Mouse (Mus musculus): ENCODE data around the gene Fgfr3. TPM values are rescaled to one million over a fixed set of nuclear protein-coding genes. Genes with fewer than 3 reads are reported as not detected.

Gene Fgfr3
- 61.8 and 68.0 TPM in 2 replicates for polyA plus RNA-seq (2014; fragmentation: Nextera tagmentation; extraction: Ambion mirVana)

DNA sequence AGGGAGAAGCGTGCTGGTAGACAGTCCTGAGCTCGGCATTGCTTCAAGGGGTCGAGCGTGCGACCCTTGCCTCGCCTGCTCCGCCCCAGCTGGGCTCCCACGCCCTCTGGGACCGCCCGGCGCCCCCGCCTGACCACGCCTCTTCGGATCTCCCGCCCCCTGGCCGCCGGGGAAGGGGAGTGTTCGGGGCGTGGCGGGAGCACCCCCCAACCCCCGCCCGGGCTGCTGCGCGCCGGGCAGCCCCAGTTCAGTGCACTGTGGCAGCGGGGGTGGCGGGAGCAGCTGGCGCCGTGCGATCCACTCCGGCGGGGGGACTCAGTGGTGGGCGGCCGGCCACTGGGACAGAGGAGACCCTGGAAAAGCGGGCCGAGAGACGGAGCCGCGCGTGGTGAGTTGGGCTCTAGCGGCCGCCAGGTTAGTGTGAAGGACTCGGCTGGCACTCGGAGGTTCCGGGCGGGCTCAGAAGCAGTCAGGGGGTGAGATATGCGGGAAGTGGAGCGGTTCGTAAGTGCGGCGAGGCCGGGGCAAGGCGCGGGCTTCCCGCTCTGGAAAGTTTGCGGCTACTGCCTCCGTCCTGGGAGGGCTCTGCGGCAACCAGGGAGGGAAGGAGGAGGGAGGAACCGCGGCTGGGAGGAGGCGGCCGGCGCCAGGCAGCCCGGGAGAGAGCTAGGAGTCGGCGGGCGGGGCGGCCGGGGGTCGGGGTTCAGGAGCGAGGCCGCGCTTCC, at the start of gene Fgfr3:
Fgfr3 (plus strand) TSS at position 134 of the 725 bp plus-strand sequence.
- peaks cover 65% of the 10 kb centered on the region for H3K4me1 ChIP-seq (ENCODE audit: control insufficient read depth, insufficient read depth, low read length)
- ATAC-seq (ENCODE audit: low FRiP score): peak; percentile 73
- peak within 1 kb of the TSS; percentile 88 for H3K4me3 ChIP-seq (ENCODE audit: low read depth, low read length)
- peak within 1 kb of the TSS; percentile 97 for H3K9ac ChIP-seq (ENCODE audit: low read length)
- H3K4me2 ChIP-seq: peak within 1 kb of the TSS; percentile 88
- WGBS: under 1% methylated on average over 71 of the region's 73 CpGs
- H3K27ac ChIP-seq (ENCODE audit: low read depth, low read length): peak within 1 kb of the TSS; percentile 91
- H3K27me3 ChIP-seq (ENCODE audit: control insufficient read depth, insufficient read depth, low read length): peaks cover 43% of the 10 kb centered on the region; the same call in 1 of the 2 replicates
- peak; percentile 97 for DNase-seq (ENCODE audit: low spot score, missing footprints)
- H3K36me3 ChIP-seq (ENCODE audit: control insufficient read depth, insufficient read depth, low read length): no peaks in the 10 kb centered on the region
- H3K9me3 ChIP-seq (ENCODE audit: control insufficient read depth, low read length): no peaks in the 10 kb centered on the region

DNA sequence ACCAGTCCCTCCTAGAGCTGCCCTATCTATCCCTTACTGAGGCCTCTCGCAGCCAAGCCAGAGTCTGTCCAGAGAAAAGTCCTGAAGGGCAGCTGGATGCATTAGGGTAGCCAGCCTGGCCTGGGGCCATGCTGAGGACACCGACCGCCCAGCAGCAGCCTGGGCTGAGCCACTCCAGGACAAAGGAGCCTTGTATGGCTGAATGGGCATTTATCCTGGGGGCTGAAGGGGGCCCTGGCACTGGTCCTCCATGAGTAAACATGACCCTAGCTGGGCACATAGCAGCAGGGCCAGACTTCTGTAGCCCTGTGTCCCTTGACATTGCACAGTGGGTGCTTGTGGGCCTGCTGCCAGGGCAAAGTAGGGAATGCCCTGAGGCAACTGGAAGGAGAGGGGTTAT, 47.0 kb upstream of the Fgfr3 start:
- no peak overlapping the region for H3K4me3 ChIP-seq (ENCODE audit: low read depth, low read length)
- 88% methylated on average over 3 of the region's 3 CpGs for WGBS
- no peak for ATAC-seq (ENCODE audit: low FRiP score)

GRCm38 (mm10) chr5:33675964-33676363, 45.5 kb upstream of the Fgfr3 start:
- Histone ChIP-seq H3K9me3 (ENCODE audit: control insufficient read depth, low read length) (no peaks in the 10 kb centered on the region), H3K27ac (ENCODE audit: low read depth, low read length) (no peak overlapping the region), H3K27me3 (ENCODE audit: control insufficient read depth, insufficient read depth, low read length) (no peaks in the 10 kb centered on the region), H3K9ac (ENCODE audit: low read length) (no peak overlapping the region), H3K36me3 (ENCODE audit: control insufficient read depth, insufficient read depth, low read length) (peaks cover 11% of the 10 kb centered on the region), H3K4me1 (ENCODE audit: control insufficient read depth, insufficient read depth, low read length) (no peaks in the 10 kb centered on the region), H3K4me3 (ENCODE audit: low read depth, low read length) (no peak overlapping the region), H3K4me2 (no peak overlapping the region)
- WGBS: 0% methylated on average over 1 of the region's 1 CpGs
- DNase-seq (ENCODE audit: low spot score, missing footprints) (peak; percentile 94), ATAC-seq (ENCODE audit: low FRiP score) (peak; percentile 55; the same call in 1 of the 2 replicates)

More for the DNA sequence above, 47.0 kb upstream of the Fgfr3 start:
- Histone ChIP-seq H3K9ac (ENCODE audit: low read length) (no peak overlapping the region), H3K27ac (ENCODE audit: low read depth, low read length) (peak overlapping the region; percentile 12; the same call in 1 of the 2 replicates), H3K4me2 (no peak overlapping the region), H3K27me3 (ENCODE audit: control insufficient read depth, insufficient read depth, low read length) (no peaks in the 10 kb centered on the region), H3K4me1 (ENCODE audit: control insufficient read depth, insufficient read depth, low read length) (no peaks in the 10 kb centered on the region), H3K36me3 (ENCODE audit: control insufficient read depth, insufficient read depth, low read length) (peaks cover 16% of the 10 kb centered on the region), H3K9me3 (ENCODE audit: control insufficient read depth, low read length) (no peaks in the 10 kb centered on the region)
- no peak for DNase-seq (ENCODE audit: low spot score, missing footprints)

DNA sequence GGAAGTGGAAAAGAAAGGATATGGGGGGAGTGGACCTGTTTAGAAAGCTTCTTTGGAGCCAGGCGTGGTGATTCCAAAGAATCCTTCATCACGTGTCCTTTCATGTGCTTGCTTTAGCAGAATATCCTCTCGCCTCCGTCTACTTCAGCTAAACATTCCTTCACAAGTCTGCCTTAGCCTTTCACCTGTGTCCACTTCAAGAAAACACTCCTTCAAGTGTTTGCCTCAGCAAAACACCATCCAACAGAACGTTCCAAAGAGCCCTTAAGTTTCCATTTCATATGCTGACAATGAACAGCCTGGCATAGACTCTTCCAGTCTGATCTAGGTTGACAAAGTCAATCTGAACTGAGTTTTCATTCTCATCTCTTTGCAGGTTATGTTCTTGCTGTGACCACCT, 43.2 kb upstream of the Fgfr3 start:
- Histone ChIP-seq H3K9ac (ENCODE audit: low read length) (no peak overlapping the region), H3K27ac (ENCODE audit: low read depth, low read length) (no peak overlapping the region), H3K4me1 (ENCODE audit: control insufficient read depth, insufficient read depth, low read length) (no peaks in the 10 kb centered on the region), H3K27me3 (ENCODE audit: control insufficient read depth, insufficient read depth, low read length) (no peaks in the 10 kb centered on the region), H3K9me3 (ENCODE audit: control insufficient read depth, low read length) (no peaks in the 10 kb centered on the region), H3K4me3 (ENCODE audit: low read depth, low read length) (no peak overlapping the region), H3K4me2 (no peak overlapping the region), H3K36me3 (ENCODE audit: control insufficient read depth, insufficient read depth, low read length) (no peaks in the 10 kb centered on the region)
- 90% methylated on average over 5 of the region's 5 CpGs for WGBS
- DNase-seq (ENCODE audit: low spot score, missing footprints) (no peak), ATAC-seq (ENCODE audit: low FRiP score) (no peak)

DNA sequence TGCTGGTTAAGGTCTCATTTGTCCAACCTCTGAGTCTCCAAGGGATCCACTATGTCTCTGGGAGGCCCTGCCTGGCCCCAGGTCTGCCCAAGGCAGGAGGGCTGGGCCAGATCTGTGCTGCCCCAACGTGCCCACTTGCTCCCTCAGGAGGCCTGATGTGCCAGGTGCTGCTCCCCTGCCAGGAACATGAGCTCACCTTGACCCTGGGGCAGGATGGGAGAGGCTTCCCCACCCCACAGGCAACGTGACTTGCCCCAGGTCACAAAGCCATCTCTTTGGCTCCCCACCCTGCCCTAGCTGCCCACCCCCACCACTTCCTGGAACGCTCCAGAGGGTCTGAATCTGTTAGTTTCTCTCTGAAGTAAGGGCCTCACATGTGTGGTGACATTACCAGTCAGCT, 40.4 kb upstream of the Fgfr3 start:
- Histone ChIP-seq H3K27ac (ENCODE audit: low read depth, low read length) (no peak overlapping the region), H3K27me3 (ENCODE audit: control insufficient read depth, insufficient read depth, low read length) (peaks cover 7% of the 10 kb centered on the region), H3K4me1 (ENCODE audit: control insufficient read depth, insufficient read depth, low read length) (0 out of 2 replicates have a peak, but pooled peaks cover 2% of the 10 kb centered on the region), H3K4me2 (no peak overlapping the region), H3K4me3 (ENCODE audit: low read depth, low read length) (no peak overlapping the region), H3K9me3 (ENCODE audit: control insufficient read depth, low read length) (no peaks in the 10 kb centered on the region), H3K9ac (ENCODE audit: low read length) (no peak overlapping the region), H3K36me3 (ENCODE audit: control insufficient read depth, insufficient read depth, low read length) (no peaks in the 10 kb centered on the region)
- DNase-seq (ENCODE audit: low spot score, missing footprints): no peak
- no peak for ATAC-seq (ENCODE audit: low FRiP score)
- WGBS: 74% methylated on average over 3 of the region's 3 CpGs

- Histone ChIP-seq H3K27me3 (ENCODE audit: control insufficient read depth, insufficient read depth, low read length) (peaks cover 9% of the 10 kb centered on the region), H3K9me3 (ENCODE audit: control insufficient read depth, low read length) (no peaks in the 10 kb centered on the region), H3K4me3 (ENCODE audit: low read depth, low read length) (no peak overlapping the region), H3K4me1 (ENCODE audit: control insufficient read depth, insufficient read depth, low read length) (0 out of 2 replicates have a peak, but pooled peaks cover 2% of the 10 kb centered on the region), H3K27ac (ENCODE audit: low read depth, low read length) (no peak overlapping the region), H3K9ac (ENCODE audit: low read length) (no peak overlapping the region), H3K4me2 (no peak overlapping the region), H3K36me3 (ENCODE audit: control insufficient read depth, insufficient read depth, low read length) (no peaks in the 10 kb centered on the region)
- ATAC-seq (ENCODE audit: low FRiP score): no peak
- no peak for DNase-seq (ENCODE audit: low spot score, missing footprints)
- WGBS: 86% methylated on average over 15 of the region's 15 CpGs
Observed at GRCm38 (mm10) chr5:33681611-33682388, 39.7 kb upstream of the Fgfr3 start.

DNA sequence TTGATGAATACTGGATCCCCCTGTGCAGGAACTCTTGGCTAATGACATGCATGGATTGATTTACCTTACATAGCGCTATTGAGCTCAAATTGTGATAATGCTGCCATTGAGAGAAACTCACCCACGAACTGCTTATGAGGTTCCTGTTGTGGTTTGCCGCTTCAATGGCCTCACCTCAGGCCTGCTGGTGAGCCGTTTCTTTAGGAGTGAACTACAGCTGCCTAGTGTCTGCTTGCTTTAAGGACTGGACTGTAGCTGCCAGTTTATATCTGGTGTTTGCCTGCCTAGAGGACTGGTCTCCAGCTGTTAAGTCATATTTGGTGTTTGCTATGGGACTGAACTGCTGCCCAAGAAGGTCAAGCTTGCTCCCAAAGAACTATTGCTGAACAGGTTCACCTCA, 38.5 kb upstream of the Fgfr3 start:
- no peaks in the 10 kb centered on the region for H3K36me3 ChIP-seq (ENCODE audit: control insufficient read depth, insufficient read depth, low read length)
- ATAC-seq (ENCODE audit: low FRiP score) (no peak), DNase-seq (ENCODE audit: low spot score, missing footprints) (no peak)
- peaks cover 12% of the 10 kb centered on the region for H3K27me3 ChIP-seq (ENCODE audit: control insufficient read depth, insufficient read depth, low read length)
- 0 out of 2 replicates have a peak, but pooled peaks cover 4% of the 10 kb centered on the region for H3K4me1 ChIP-seq (ENCODE audit: control insufficient read depth, insufficient read depth, low read length)
- WGBS: 75% methylated on average over 4 of the region's 4 CpGs
- no peak overlapping the region for H3K9ac ChIP-seq (ENCODE audit: low read length)
- H3K4me2 ChIP-seq: no peak overlapping the region
- H3K9me3 ChIP-seq (ENCODE audit: control insufficient read depth, low read length): no peaks in the 10 kb centered on the region
- H3K4me3 ChIP-seq (ENCODE audit: low read depth, low read length): no peak overlapping the region
- H3K27ac ChIP-seq (ENCODE audit: low read depth, low read length): no peak overlapping the region

GRCm38 (mm10) chr5:33683897-33684652, 37.4 kb upstream of the Fgfr3 start:
- Histone ChIP-seq H3K4me1 (ENCODE audit: control insufficient read depth, insufficient read depth, low read length) (peaks cover 12% of the 10 kb centered on the region), H3K27me3 (ENCODE audit: control insufficient read depth, insufficient read depth, low read length) (peaks cover 13% of the 10 kb centered on the region), H3K36me3 (ENCODE audit: control insufficient read depth, insufficient read depth, low read length) (no peaks in the 10 kb centered on the region), H3K4me2 (no peak overlapping the region), H3K9me3 (ENCODE audit: control insufficient read depth, low read length) (no peaks in the 10 kb centered on the region), H3K4me3 (ENCODE audit: low read depth, low read length) (no peak overlapping the region), H3K9ac (ENCODE audit: low read length) (no peak overlapping the region), H3K27ac (ENCODE audit: low read depth, low read length) (no peak overlapping the region)
- peak; percentile 71; the same call in 1 of the 2 replicates for ATAC-seq (ENCODE audit: low FRiP score)
- DNase-seq (ENCODE audit: low spot score, missing footprints): peak; percentile 92
- WGBS: 46% methylated on average over 7 of the region's 7 CpGs

Data from midbrain, embryonic 11.5 days (tissue).